Mouse (Mus musculus) kidney, adult 2 months (tissue): ENCODE measurements around the gene Wars2.

Experiments
- CTCF ChIP-seq: fragments of 200-500 bp; conservative IDR thresholded peaks from 2 replicates; pipeline ENCODE4 v1.5.1; 2011; ENCODE audit warnings: low read depth, mild to moderate bottlenecking, control low read depth, low read length, moderate library complexity, mixed read lengths; ENCODE audit not compliant: insufficient read depth, insufficient read length
- POLR2A ChIP-seq: fragments of 200-500 bp; IDR thresholded peaks from one replicate; pipeline ENCODE4 v1.6.1; 2011; ENCODE audit warnings: low read depth, low read length, control low read depth

- TF ChIP-seq CTCF (no peak), POLR2A (no peak)
Measured at GRCm38 (mm10) chr3:99174658-99175304, 33.9 kb downstream of the Wars2 start.
